Mouse (Mus musculus) limb, embryonic 14.5 days (tissue): ENCODE results near the gene Hacl1. TPM values are rescaled to one million over a fixed set of nuclear protein-coding genes. Genes with fewer than 3 reads are reported as not detected.

Source experiments
- ATAC-seq: fragments of 200-750 bp; cut with Nextera tagmentation; 2 replicates; pipeline ENCODE4 v1.8.0; 2017; ENCODE audit warnings: low read depth, moderate number of reproducible peaks, moderate TSS enrichment; ENCODE audit not compliant: low FRiP score
- DNase-seq: peaks from one replicate; pipeline ENCODE4 v3.0.0-alpha.2; 2015; ENCODE audit warnings: low spot score
- H3K27ac ChIP-seq: fragments of 300-500 bp; sonication (generic); replicated peaks from 2 replicates; pipeline ENCODE4 v1.5.1; 2014; ENCODE audit warnings: low read depth, mild to moderate bottlenecking, low read length, moderate library complexity, mixed read lengths
- H3K27me3 ChIP-seq: fragments of 300-500 bp; sonication (generic); 2 replicates; pipeline ENCODE4 v1.6.1; 2014; ENCODE audit warnings: low read length, mixed read lengths; ENCODE audit not compliant: control insufficient read depth, insufficient read depth
- H3K36me3 ChIP-seq: fragments of 300-500 bp; sonication (generic); 2 replicates; pipeline ENCODE4 v1.6.1; 2014; ENCODE audit warnings: mild to moderate bottlenecking, low read length, moderate library complexity, mixed read lengths; ENCODE audit not compliant: control insufficient read depth, insufficient read depth
- H3K4me1 ChIP-seq: fragments of 300-500 bp; sonication (generic); 2 replicates; pipeline ENCODE4 v1.6.1; 2014; ENCODE audit warnings: antibody characterized with exemption, low read length, mixed read lengths; ENCODE audit not compliant: control insufficient read depth, insufficient read depth
- H3K4me2 ChIP-seq: fragments of 300-500 bp; sonication (generic); replicated peaks from 2 replicates; pipeline ENCODE4 v1.6.1; 2014; ENCODE audit warnings: low read depth, mild to moderate bottlenecking, low read length, moderate library complexity; ENCODE audit not compliant: severe bottlenecking
- H3K4me3 ChIP-seq: fragments of 300-500 bp; sonication (generic); replicated peaks from 2 replicates; pipeline ENCODE4 v1.5.1; 2014; ENCODE audit warnings: low read length
- H3K9ac ChIP-seq: fragments of 300-500 bp; sonication (generic); 2 replicates; pipeline ENCODE4 v1.6.1; 2014; ENCODE audit warnings: mild to moderate bottlenecking, low read depth, low read length, moderate library complexity; ENCODE audit not compliant: severe bottlenecking
- H3K9me3 ChIP-seq: fragments of 300-500 bp; sonication (generic); 2 replicates; pipeline ENCODE4 v1.6.1; 2016; ENCODE audit warnings: low read length; ENCODE audit not compliant: control insufficient read depth
- POLR2A ChIP-seq: fragments of 200-500 bp; IDR thresholded peaks from 2 replicates; pipeline ENCODE4 v1.8.0; 2012; ENCODE audit warnings: inconsistent platforms, mild to moderate bottlenecking, moderate library complexity, borderline replicate concordance; ENCODE audit not compliant: insufficient read depth, insufficient read length; ENCODE audit errors: extremely low read depth
- WGBS: fragments of 180-500 bp; shearing (Covaris S2); extraction: QIAGEN DNeasy Blood & Tissue Kit; methylation state at CpG from one replicate; pipeline ENCODE4 v1.1.7; 2014; 5-methylcytosine and 5-hydroxymethylcytosine counted together
- polyA plus RNA-seq, 2 experiments: library from polyadenylated mRNA; depleted of rRNA in 1 of 2; stranded (reverse) in 1 of 2; unstranded in 1 of 2; fragments of >200 nt; fragmentation: Nextera tagmentation in 1 of 2; extraction: Ambion mirVana in 1 of 2; gene quantifications; 2 replicates each; pipeline versions ENCODE4 v1.2.1 to v1.2.3; 2012 to 2014

Hacl1 gene
- polyA plus RNA-seq, 2 experiments: 16.5 to 18.2 TPM

- Histone ChIP-seq H3K36me3 (peaks cover 14% of the 10 kb centered on the region), H3K9ac (no peak overlapping the region), H3K4me2 (no peak overlapping the region), H3K4me3 (no peak overlapping the region), H3K9me3 (no peaks in the 10 kb centered on the region), H3K27me3 (no peaks in the 10 kb centered on the region), H3K4me1 (peaks cover 70% of the 10 kb centered on the region), H3K27ac (peak overlapping the region; percentile 99; the same call in 1 of the 2 replicates)
- no peak for TF ChIP-seq POLR2A
- WGBS: 58% methylated on average over 12 of the region's 12 CpGs
- ATAC-seq (no peak), DNase-seq (no peak)
Measured at GRCm38 (mm10) chr14:31664903-31665565, 23.9 kb upstream of the Hacl1 start.

- peak; percentile 56 for DNase-seq
- Histone ChIP-seq H3K9ac (no peak overlapping the region), H3K4me2 (no peak overlapping the region), H3K4me1 (peaks cover 69% of the 10 kb centered on the region), H3K27me3 (no peaks in the 10 kb centered on the region), H3K4me3 (no peak overlapping the region), H3K27ac (peak overlapping the region; percentile 99), H3K9me3 (no peaks in the 10 kb centered on the region), H3K36me3 (peaks cover 14% of the 10 kb centered on the region)
- no peak for ATAC-seq
- TF ChIP-seq POLR2A: no peak
- WGBS: 57% methylated on average over 18 of the region's 18 CpGs
Measured at GRCm38 (mm10) chr14:31664100-31664902, 23.2 kb upstream of the Hacl1 start.

- H3K9me3 ChIP-seq: no peaks in the 10 kb centered on the region
- H3K4me3 ChIP-seq: no peak overlapping the region
- WGBS: 71% methylated on average over 13 of the region's 13 CpGs
- DNase-seq: no peak
- H3K9ac ChIP-seq: no peak overlapping the region
- TF ChIP-seq POLR2A: no peak
- no peaks in the 10 kb centered on the region for H3K27me3 ChIP-seq
- no peak overlapping the region for H3K4me2 ChIP-seq
- peak overlapping the region; percentile 99 for H3K27ac ChIP-seq
- peaks cover 11% of the 10 kb centered on the region for H3K36me3 ChIP-seq
- ATAC-seq: no peak
- peaks cover 71% of the 10 kb centered on the region for H3K4me1 ChIP-seq
Measured at GRCm38 (mm10) chr14:31663376-31664099, 22.5 kb upstream of the Hacl1 start.

GRCm38 (mm10) chr14:31662555-31663211, 21.6 kb upstream of the Hacl1 start:
- Histone ChIP-seq H3K4me1 (peaks cover 79% of the 10 kb centered on the region), H3K4me3 (peak overlapping the region; percentile 27), H3K27ac (peak overlapping the region; percentile 99), H3K4me2 (peak overlapping the region; percentile 60), H3K9me3 (no peaks in the 10 kb centered on the region), H3K9ac (peak overlapping the region; percentile 55), H3K27me3 (no peaks in the 10 kb centered on the region), H3K36me3 (peaks cover 10% of the 10 kb centered on the region)
- DNase-seq (peak; percentile 61), ATAC-seq (0 out of 2 replicates have a peak, but pooled peaks have one; percentile 1)
- TF ChIP-seq POLR2A: 0 out of 2 replicates have a peak, but pooled peaks have one; percentile 1
- 17% methylated on average over 9 of the region's 9 CpGs for WGBS
